Mouse (Mus musculus): ENCODE results near the gene Hist1h1b.
"Not testable (repeated sequence)": the region's sequence is repeated elsewhere in the genome, so short reads cannot be mapped to it uniquely, and the experiment has no call there.

Hist1h1b gene

DNA sequence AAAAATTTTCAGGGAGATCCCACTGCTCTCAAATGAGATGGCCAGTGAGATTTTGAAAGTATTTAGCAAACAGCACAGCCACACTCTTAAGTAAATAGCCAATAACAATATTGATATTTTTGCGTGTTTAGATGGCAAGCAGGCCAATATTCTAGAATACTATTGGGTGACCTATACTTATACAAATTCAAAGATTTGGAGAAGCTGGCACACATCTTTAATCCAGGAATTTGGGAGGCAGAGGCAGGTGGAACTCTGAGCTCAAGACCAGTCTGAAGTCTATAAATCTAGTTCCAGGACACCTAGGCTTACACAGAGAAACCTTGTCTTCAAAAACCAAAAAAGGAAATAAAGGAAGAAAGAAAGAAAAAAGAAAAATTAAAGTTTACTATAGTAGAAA lies 1.2 kb upstream of the Hist1h1b start:
- DNase-seq = no peak

DNA sequence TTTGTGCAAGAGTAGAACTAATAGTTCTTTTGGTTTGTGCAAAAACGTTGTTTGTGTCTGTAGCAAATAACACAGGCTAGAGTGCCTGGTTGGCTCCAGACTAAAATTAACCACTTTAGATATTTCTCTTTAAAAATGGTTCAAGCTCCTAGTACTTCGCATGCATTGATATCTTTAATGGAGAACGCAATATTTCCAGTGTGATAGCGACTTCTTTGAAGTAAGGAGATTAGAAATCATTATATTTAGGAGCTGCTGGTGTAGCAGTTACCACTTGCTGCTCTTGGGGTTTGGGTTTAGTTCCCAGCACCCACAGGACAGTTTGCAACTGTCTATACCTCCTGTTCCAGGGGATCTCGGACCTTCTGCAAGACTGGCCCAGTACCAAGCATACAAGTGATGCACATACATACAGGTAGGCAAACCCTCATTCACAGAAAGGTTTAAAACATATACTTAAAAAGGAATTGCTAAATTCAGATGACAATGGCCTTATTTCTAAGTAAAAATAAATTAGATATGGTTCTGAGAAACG lies 663 bp upstream of the Hist1h1b start:
- no peak for DNase-seq

DNA sequence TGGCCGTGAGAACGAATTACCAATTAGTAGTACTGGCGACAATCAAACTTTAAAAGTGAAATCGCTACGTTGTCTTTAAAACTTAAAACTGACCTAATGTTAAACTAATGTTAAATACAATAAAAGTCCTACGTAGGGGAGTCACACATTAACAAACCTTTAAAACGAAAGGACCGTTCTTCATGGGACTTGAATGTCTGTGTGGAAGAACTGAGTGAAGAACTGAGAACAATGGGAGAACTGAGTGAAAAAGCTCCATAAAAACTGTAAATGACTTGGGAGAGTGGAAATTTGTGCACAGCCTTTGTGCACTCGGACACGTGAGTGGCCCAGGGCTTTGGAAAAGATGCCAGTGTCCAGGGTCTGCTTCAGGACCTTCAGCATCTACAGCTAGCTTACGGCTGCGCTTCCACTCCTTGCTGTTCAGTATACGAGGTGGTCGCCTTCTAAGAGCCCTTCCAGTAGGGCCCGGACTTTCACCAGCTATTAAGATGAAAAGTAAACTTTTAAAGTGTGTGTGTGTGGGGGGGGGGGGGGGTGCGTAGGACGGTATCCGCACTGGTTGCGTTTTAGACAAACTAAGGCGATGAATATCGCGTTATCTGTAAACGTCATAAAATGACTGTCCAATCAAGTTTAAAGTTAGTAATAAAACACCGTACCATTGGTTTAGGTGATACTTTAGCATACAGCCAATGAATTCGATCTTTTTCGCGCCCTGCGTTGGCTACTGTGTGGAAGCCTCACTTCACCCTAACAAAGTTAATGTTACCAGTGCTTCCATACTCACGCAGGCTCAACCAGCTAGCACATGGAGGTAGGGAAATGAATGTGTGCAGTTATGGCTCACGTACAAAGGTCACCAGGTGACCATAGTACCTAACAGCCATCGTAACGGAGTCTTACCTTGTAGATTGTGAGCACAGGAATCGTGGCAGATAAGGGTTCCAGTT lies 1.3 kb downstream of the Hist1h1b start:
- peak; percentile 61 for DNase-seq

DNA sequence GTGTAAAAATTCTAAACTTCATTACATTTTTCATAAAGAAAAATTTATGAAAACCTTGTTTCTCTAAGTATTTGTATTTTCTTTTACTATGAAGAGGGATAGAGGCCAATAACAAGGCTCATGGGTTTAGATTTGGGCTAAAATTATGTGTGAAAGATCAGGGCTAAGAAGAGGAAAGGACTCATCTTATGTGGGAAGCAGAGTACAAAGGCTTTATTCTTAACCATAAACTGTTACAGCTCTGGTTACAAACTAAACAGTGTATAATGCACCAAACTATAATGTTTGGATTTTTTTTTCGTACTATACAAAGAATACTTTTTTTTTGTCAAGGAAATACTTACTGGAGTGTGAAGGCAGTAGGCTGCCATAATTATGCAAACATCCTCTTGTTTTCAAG lies 24.7 kb downstream of the Hist1h1b start:
- DNase-seq = no peak

DNA sequence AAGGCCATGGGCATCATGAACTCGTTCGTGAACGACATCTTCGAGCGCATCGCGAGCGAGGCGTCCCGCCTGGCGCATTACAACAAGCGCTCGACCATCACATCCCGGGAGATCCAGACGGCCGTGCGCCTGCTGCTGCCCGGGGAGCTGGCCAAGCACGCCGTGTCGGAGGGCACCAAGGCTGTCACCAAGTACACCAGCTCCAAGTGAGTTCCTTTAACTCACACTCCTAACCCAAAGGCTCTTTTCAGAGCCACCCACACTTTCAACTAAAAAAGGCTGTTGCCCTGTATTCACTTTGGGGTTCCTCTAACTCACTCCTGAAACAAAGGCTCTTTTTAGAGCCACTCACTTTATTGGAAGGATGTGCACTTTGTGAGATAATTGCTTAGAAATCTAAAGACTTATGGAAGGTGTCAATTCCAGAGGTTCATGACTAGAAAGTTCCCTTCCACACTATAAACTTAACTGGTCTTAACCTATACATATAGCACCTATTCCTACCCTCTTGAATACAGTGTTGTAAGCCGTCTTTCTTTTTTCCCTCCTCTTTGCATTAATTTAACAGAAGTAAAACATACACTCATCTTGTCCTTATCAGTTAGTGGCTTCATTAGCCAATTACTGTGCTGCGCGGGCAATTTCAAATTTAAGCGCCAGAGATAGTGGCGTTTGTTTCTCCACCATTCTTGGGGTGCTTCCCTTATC lies 26.0 kb downstream of the Hist1h1b start:
- DNase-seq = not testable (repeated sequence)

DNA sequence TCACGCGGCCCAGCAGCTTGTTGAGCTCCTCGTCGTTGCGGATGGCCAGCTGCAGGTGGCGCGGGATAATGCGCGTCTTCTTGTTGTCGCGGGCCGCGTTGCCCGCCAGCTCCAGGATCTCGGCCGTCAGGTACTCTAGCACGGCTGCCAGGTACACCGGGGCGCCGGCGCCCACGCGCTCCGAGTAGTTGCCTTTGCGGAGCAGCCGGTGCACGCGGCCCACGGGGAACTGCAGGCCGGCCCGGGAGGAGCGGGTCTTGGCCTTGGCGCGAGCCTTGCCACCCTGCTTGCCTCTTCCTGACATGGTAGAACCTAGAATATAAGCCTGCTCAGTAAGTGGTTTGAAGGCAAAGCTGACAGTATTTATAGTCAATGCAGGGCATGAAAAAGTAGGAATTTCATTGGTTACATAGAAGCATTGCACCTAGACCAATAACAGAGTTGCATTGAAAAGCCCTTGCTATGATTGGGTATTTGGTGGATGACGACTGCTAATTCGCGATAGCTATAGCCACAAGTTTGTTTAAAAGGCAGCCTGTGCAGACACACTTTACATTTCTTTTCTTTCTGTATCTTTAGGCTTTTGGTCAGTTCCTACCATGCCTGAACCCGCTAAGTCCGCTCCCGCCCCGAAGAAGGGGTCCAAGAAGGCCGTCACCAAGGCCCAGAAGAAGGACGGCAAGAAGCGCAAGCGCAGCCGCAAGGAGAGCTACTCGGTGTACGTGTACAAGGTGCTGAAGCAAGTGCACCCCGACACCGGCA lies 26.7 kb downstream of the Hist1h1b start, which contains the start of the genes Hist1h2ak and Hist1h2bn:
Gene Hist1h2ak, minus strand, starts transcription at position 304 of the 762 bp plus-strand sequence.
Gene Hist1h2bn, plus strand, starts transcription at position 600 of the 762 bp plus-strand sequence.
- peak; percentile 73 for DNase-seq

DNA sequence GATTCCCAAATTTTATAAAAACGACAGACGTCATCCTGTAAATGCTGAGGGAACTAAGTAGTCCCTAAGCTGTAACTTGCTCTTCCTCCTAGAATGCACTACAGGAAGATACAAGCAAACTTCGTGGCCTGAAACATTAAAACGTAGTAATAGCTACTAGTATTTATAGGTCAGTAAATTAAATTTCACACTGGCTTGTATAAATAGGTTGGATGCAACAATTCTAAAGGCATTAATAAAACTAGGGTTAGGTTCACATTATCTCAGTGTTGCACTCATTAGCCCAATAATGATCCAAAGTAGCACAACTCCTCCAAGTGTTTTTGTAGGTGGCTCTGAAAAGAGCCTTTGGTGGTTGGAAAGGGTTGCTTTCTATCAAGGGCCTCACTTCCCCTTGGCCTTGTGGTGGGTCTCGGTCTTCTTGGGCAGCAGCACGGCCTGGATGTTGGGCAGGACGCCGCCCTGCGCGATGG lies 27.3 kb downstream of the Hist1h1b start:
- no peak for DNase-seq

DNA sequence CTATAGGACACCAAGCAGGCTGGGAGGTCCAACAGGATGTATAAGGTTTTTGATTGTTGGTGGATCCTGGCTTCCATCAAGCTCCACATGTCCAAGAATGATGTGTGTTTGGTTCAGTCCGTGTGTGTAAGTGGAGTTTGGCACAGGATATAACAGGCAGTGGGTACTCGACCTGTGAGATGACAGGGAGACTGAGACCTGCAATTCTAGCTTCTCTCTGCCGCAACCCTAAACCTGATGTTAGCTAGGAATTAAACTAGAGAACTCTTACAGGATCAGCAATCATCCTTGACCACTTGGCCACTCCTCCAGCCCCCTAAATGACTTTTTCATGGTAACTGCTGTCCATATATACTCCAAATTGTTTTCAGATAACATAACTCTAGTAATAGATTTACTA lies 28.1 kb downstream of the Hist1h1b start:
- no peak for DNase-seq

DNA sequence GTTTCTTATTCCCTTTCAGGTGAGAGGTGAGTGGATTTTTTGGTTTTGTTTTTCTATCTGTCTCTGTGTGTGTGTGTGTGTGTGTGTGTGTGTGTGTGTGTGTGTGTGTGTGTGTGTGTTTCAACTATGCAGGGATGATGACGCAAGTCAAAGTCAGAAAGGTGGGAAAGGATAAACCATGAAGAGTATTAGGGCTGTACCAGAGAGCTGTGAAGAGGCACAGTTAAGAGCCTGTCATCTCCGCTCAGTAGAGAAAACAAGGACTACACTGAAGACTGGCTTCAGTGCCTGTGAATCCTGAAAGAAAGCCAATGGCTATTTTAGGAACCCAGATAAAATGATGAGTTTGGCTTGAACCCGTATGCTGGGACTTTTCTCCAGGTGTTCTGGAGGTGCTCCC lies 28.6 kb downstream of the Hist1h1b start:
- no peak for DNase-seq

DNA sequence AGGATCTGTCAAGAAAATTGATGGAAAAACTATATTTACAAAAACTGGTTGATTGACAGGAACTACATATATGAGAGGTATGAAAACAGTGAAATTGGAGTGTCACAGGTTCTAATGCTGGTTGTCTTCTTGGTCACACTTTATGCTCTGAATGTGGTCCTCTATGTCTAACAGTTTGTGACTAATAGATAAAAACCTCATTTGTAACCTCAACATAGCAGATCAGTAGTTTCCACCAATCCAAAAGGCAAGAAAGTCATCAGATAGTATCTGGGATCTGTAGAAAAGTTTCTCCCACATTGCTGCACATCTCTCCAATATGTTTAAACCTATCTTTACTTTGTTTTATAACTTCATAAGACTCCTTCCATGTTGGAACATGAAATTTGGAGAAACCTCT lies 29.0 kb downstream of the Hist1h1b start:
- no peak for DNase-seq

DNA sequence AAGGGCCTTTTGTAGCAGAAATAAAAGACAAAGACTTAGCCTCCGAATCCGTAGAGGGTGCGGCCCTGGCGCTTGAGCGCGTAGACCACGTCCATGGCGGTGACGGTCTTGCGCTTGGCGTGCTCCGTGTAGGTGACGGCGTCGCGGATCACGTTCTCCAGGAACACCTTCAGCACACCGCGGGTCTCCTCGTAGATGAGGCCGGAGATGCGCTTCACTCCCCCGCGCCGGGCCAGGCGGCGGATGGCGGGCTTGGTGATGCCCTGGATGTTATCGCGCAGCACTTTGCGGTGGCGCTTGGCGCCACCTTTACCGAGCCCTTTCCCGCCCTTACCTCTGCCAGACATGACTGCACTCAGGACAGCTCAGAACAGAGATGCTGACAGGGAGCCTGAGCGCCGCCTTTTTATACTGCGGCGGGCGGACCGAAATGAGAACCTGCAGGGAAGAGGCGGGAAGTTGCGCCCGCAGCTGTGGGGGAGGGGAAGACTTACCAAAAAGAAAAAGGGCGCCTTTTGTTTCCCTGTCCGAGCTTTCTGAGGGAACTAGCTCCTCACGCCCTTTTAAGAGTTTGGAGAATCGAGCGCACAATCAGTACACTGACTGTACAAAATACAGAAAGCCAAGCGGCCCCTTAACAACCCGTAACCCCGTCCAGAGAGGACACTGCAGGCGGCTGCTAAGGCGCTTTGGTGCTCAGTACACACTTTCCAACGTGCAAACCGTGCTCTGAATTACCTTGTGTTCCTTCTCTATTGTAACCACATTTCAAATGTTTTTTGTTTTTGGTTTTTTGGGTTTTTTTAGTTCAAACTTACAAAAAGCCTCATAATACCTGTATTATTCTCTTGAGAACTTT lies 30.0 kb downstream of the Hist1h1b start, which contains the start of gene Hist1h4k:
Gene Hist1h4k, minus strand, starts transcription at position 347 of the 859 bp plus-strand sequence.
- DNase-seq = peak; percentile 94

DNA sequence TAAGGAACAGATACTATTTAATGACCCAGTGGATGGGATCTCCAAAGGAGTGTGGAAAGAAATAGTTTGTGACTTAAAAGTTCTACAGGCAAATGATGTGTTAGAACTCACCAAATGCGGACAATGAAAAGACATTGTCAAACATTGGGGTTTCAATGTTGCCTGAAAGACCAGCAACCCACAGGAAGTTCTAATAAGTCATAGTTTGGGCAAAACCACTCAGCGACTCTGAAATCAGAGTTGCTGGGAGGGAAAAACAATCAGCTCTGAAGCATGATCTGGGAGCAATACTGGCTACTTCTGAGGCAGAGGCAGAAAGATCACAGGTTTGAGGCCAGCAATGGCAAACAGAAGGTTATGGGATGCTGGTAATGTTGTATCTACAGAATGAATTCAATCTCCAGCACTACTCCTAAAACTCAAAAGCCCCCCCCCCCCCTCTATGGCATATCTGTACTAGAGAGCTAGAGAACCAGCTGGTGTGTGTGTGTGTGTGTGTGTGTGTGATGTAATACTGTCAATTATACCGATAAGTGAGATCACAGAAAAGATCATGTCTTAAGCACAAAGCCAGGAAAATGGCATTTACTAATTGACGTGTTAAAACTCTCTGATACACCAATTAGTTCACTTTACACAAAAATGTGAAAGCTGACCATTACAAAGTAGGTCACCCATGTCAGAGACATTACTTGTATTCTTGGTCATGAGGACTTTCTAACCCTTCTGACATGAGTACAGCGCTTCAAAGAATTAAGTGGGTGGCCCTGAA lies 30.9 kb downstream of the Hist1h1b start:
- no peak for DNase-seq

DNA sequence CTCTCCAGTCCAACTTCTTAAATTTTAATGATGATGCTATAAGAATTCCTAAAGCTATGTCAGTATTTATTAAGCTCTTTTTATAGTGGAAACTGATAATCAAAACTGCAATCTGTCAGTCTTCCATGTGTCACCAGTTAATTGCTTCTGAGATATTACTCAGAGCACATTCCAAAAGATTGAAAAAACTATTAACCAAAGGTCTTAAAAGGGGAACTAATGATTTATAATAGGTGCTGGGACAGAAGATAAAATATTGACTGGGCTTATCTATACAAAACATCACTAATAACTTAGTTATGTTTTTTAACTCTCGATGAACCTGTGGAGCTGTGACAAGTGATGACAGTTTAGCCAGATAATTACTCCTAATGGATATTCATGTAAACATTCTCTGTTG lies 35.4 kb downstream of the Hist1h1b start:
- DNase-seq = no peak

DNA sequence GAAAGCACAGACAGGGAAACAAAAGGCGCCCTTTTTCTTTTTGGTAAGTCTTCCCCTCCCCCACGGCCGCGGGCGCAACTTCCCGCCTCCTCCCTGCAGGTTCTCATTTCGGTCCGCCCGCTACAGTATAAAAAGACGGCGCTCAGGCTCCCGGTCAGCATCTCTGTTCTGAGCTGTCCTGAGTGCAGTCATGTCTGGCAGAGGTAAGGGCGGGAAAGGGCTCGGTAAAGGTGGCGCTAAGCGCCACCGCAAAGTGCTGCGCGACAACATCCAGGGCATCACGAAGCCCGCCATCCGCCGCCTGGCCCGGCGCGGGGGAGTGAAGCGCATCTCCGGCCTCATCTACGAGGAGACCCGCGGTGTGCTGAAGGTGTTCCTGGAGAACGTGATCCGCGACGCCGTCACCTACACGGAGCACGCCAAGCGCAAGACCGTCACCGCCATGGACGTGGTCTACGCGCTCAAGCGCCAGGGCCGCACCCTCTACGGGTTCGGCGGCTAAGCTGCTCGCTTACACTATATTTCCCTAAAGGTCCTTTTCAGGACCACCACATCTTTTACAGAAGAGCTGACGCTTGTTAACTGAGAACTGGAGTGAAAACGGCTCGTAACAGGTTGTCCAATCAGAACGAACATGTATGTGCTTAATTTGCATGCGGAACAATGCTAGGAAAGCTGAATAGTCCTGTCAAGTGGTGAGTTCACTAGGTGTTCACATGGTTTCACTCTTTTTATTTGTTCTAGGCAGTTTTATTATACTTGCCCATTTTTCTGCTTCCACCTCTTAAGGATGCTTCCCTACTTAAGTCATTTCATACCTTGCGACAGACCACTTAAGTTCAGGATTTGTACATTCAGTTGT lies 45.3 kb downstream of the Hist1h1b start, which contains the start of gene Hist1h4j:
Gene Hist1h4j, plus strand, starts transcription at position 159 of the 862 bp plus-strand sequence.
- DNase-seq = peak; percentile 78

DNA sequence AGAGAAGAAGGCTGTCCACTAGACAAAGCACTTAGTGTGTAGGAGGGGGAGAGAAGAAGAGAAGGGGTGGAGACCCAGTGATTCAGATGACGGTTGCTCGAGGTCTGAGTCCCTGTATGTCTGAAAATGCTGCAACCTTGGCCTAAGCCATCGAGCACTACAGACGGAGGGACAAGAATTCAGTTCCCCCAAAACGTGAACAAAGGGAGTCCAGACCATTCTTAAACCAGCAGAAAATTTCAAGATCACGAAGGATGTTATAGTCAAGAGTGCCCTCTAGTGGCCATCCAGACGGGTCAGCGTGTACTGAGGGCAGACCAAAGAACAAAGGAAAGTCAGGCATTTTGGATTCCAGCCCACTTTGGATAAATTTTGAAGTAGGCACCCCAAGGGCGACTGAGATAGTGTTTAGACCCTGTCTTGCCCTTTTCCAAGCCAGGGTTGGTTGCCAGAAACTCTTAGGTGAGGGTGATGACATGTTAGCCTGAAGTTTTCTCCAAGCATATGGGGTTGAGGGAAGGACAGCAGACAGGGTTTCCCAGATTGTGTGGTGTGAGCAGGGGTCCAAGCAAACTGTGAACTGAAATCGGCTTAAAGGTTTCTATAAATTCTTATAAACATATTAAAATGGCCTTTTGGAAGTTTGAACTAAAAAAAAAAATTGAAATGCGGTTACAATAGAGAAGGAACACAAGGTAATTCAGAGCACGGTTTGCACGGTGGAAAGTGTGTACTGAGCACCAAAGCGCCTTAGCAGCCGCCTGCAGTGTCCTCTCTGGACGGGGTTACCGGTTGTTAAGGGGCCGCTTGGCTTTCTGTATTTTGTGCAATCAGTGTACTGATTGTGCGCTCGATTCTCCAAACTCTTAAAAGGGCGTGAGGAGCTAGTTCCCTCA lies 46.2 kb downstream of the Hist1h1b start:
- DNase-seq = peak; percentile 63

DNA sequence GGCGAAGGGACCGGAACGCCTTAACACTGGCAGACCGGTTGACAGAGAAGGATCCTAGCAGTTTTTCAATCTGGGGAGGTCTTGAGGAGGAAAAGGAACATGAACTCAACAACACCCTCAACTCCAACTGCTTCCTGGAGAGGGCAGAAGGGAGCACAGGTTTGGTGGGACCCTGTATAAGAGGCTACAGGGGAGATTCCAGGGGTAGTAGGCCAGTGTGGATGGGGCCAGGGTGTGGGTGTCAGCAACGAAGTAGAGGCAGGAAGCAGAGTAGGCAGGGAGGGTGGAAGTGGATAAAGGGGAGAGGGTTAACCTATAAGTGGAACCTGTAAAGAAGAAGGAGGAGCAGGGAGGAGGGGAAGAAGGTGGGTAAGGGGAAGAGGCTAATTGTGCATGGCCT lies 47.0 kb downstream of the Hist1h1b start:
- no peak for DNase-seq

Measured in right cerebral cortex, postnatal 25 days (tissue).